Mouse (Mus musculus) CH12.LX (cell line): ENCODE measurements at regions not wholly inside any gene's neighbourhood (a gene's known extent, or its start where the extent isn't known, plus 50 kb on each side); places are given as distances from the start of the nearest gene placed in this dataset.

Experiments used
- CTCF ChIP-seq, 2 experiments: IDR thresholded peaks in 1 of 2; conservative IDR thresholded peaks in 1 of 2; 2 replicates each; pipeline ENCODE4 v1.5.1; 2011 to 2012; ENCODE audit warnings: low read depth in 2 of 2, low read length in 2 of 2, improper control_type of control experiment in 1 of 2, inconsistent platforms in 1 of 2, mild to moderate bottlenecking in 1 of 2, moderate library complexity in 1 of 2
- EP300 ChIP-seq: IDR thresholded peaks from 2 replicates; pipeline ENCODE4 v1.6.1; 2011; ENCODE audit warnings: low read length, improper control_type of control experiment
- ETS1 ChIP-seq: conservative IDR thresholded peaks from 2 replicates; pipeline ENCODE4 v1.6.1; 2012; ENCODE audit warnings: low read depth, mild to moderate bottlenecking, inconsistent platforms, low read length, improper control_type of control experiment, moderate library complexity
- GABPA ChIP-seq: IDR thresholded peaks from 2 replicates; pipeline ENCODE4 v1.6.1; 2012; ENCODE audit warnings: low read depth, low read length, improper control_type of control experiment, inconsistent platforms; ENCODE audit not compliant: insufficient replicate concordance
- HCFC1 ChIP-seq: IDR thresholded peaks from 2 replicates; pipeline ENCODE4 v1.6.1; 2012; ENCODE audit warnings: low read depth, mild to moderate bottlenecking, inconsistent platforms, low read length, improper control_type of control experiment
- KAT2A ChIP-seq: IDR thresholded peaks from 2 replicates; pipeline ENCODE4 v1.6.1; 2012; ENCODE audit warnings: low read length, improper control_type of control experiment, inconsistent platforms; ENCODE audit not compliant: insufficient replicate concordance
- MYC ChIP-seq: IDR thresholded peaks from 2 replicates; pipeline ENCODE4 v1.6.1; 2011; ENCODE audit warnings: low read depth, mild to moderate bottlenecking, improper control_type of control experiment, low read length
- NELFE ChIP-seq: IDR thresholded peaks from 2 replicates; pipeline ENCODE4 v1.6.1; 2011; ENCODE audit warnings: low read depth, low read length, improper control_type of control experiment
- TBP ChIP-seq: conservative IDR thresholded peaks from 2 replicates; pipeline ENCODE4 v1.6.1; 2011; ENCODE audit warnings: low read depth, low read length, improper control_type of control experiment
- TCF12 ChIP-seq: IDR thresholded peaks from 2 replicates; pipeline ENCODE4 v1.6.1; 2014; ENCODE audit warnings: low read depth, mild to moderate bottlenecking, inconsistent platforms, low read length, improper control_type of control experiment
- UBTF ChIP-seq: IDR thresholded peaks from 2 replicates; pipeline ENCODE4 v1.6.1; 2012; ENCODE audit warnings: low read depth, mild to moderate bottlenecking, inconsistent platforms, low read length, improper control_type of control experiment, moderate library complexity
- ZC3H11A ChIP-seq: IDR thresholded peaks from 2 replicates; pipeline ENCODE4 v1.6.1; 2012; ENCODE audit warnings: low read depth, mild to moderate bottlenecking, inconsistent platforms, low read length, improper control_type of control experiment
- ZKSCAN1 ChIP-seq: IDR thresholded peaks from 2 replicates; pipeline ENCODE4 v1.6.1; 2012; ENCODE audit warnings: low read depth, inconsistent platforms, low read length, improper control_type of control experiment, borderline replicate concordance
- ZNF384 ChIP-seq: IDR thresholded peaks from 2 replicates; pipeline ENCODE4 v1.6.1; 2012; ENCODE audit warnings: low read depth, low read length, improper control_type of control experiment, inconsistent platforms

DNA sequence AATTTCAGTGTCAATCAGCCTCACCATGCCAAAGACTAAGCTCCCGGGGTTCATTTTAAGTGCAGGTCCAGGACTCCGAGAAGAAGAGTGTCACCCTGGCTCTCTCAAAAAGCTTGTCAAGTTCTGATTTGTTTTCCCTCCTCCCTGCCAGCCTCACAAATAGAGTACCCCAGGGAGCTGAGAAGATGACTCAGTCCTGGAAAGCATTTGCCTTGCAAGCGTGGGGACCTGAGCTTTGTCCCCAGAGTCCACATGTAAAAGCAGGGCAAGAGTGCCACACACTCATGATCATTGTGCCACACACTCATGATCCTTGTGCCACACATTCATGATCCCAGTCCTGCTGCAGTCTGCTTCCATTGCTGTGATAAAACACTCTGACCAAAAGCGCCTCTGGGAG lies 100.4 kb upstream of the Lmo4 start:
- TF ChIP-seq ZNF384 (no peak), TBP (no peak), EP300 (peak; percentile 73), ZC3H11A (no peak), ETS1 (peak; percentile 49), UBTF (no peak), ZKSCAN1 (no peak), TCF12 (0 out of 2 replicates have a peak, but pooled peaks have one; percentile 26), KAT2A (no peak), CTCF (conservative IDR thresholded peaks at IDR 0.05 in 1 of 2, IDR thresholded peaks at IDR 0.05 in 1 of 2; ENCODE audit: low read depth in 2 of 2, low read length in 2 of 2) (no peak), HCFC1 (no peak), NELFE (no peak), MYC (no peak), GABPA (no peak)
